Mouse (Mus musculus): Measurements from ENCODE around the gene Nodal. TPM values are rescaled to one million over a fixed set of nuclear protein-coding genes. Genes with fewer than 3 reads are reported as not detected.

The Nodal gene
- total and polyA plus RNA-seq, 3 experiments: 0.13 TPM; not detected in 2

GRCm38 (mm10) chr10:61428416-61428815 lies 10.6 kb downstream of the Nodal start:
- Histone ChIP-seq H3K9me3 (replicated peaks; ENCODE audit: low read length) (no peaks in the 10 kb centered on the region), H3K4me2 (ENCODE audit: insufficient read depth, low read depth, poor library complexity, severe bottlenecking) (no peak overlapping the region), H3K4me3 (replicated peaks in 1 of 3; ENCODE audit: low read depth in 2 of 3, low read length in 2 of 3, poor library complexity in 1 of 3) (no peak overlapping the region), H3K27ac (ENCODE audit: insufficient read depth, low read depth) (no peak overlapping the region), H3K9ac (ENCODE audit: insufficient read depth, low read depth) (no peak overlapping the region), H3K36me3 (replicated peaks in 1 of 2; ENCODE audit: control insufficient read depth in 1 of 2, insufficient read depth in 1 of 2, low read length in 1 of 2) (peaks cover 32 to 46% of the 10 kb centered on the region in 2 experiments), H3K27me3 (replicated peaks) (no peaks in the 10 kb centered on the region), H3K79me2 (replicated peaks; ENCODE audit: control insufficient read depth, extremely low read depth, insufficient read depth, poor library complexity, severe bottlenecking) (no peaks in the 10 kb centered on the region), H3K4me1 (ENCODE audit: control insufficient read depth in 1 of 2, insufficient read depth in 2 of 2) (peaks cover 0 to 4% of the 10 kb centered on the region in 2 experiments; a peak in 2 of 4 replicates)
- in situ Hi-C loops (cut with MboI; ENCODE audit: low pct_ligation_motif_present, low pct_unique_long_range_greater_than_20kb, low sequenced_read_pairs) (no loop called here), dilution Hi-C loops (cut with MboI; ENCODE audit: extremely low pct_ligation_motif_present, extremely low pct_unique_long_range_greater_than_20kb, low sequenced_read_pairs) (no loop called here)
- TF ChIP-seq ZC3H11A (IDR thresholded peaks at IDR 0.05; ENCODE audit: low read depth, low read length) (no peak), MYC (IDR thresholded peaks at IDR 0.05; ENCODE audit: low read depth, low read length) (no peak), MEF2A (IDR thresholded peaks at IDR 0.05; ENCODE audit: borderline replicate concordance, low read depth, low read length) (no peak), GABPA (IDR thresholded peaks at IDR 0.05; ENCODE audit: insufficient replicate concordance, low read depth, low read length) (no peak), EP300 (IDR thresholded peaks at IDR 0.05; ENCODE audit: low read length) (no peak), JUN (IDR thresholded peaks at IDR 0.05; ENCODE audit: insufficient read depth, low read depth, low read length) (no peak), CHD1 (IDR thresholded peaks at IDR 0.05; ENCODE audit: low read depth, low read length) (no peak), MAFK (IDR thresholded peaks at IDR 0.05; ENCODE audit: insufficient replicate concordance, low read length) (no peak), SMC3 (IDR thresholded peaks at IDR 0.05; ENCODE audit: low read depth, low read length) (no peak)
- DNase-seq (ENCODE audit: extremely low read depth): no peak

DNA sequence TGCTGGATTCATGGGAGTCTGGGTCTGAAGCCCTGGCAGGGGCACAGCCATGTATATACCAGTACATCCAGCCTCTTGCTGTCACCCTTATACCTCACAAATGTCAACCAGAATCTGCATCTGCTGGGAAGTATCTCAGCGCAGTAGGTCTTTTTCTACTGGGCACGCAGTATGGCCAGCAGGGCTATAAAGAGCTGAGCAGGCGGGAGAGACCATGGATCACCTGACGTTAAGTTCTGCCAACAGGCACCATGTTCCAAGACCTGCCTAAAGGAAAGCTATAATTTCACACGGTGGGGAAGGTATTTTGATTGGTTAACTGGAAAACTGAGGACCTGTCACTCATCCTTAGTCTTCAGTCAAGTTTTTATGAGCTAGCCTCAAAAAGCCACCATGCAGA lies 11.3 kb downstream of the Nodal start:
- in situ Hi-C loops (cut with MboI; ENCODE audit: low pct_ligation_motif_present, low pct_unique_long_range_greater_than_20kb, low sequenced_read_pairs): no loop called here
- TF ChIP-seq ZKSCAN1 (IDR thresholded peaks at IDR 0.05; ENCODE audit: borderline replicate concordance, low read depth, low read length): no peak
- no peak for TF ChIP-seq RAD21 (IDR thresholded peaks at IDR 0.05; ENCODE audit: low read depth, low read length)
- no peak for TF ChIP-seq CHD2 (IDR thresholded peaks at IDR 0.05; ENCODE audit: low read length)
- H3K79me2 ChIP-seq (replicated peaks; ENCODE audit: control insufficient read depth, extremely low read depth, insufficient read depth, poor library complexity, severe bottlenecking): no peaks in the 10 kb centered on the region

DNA sequence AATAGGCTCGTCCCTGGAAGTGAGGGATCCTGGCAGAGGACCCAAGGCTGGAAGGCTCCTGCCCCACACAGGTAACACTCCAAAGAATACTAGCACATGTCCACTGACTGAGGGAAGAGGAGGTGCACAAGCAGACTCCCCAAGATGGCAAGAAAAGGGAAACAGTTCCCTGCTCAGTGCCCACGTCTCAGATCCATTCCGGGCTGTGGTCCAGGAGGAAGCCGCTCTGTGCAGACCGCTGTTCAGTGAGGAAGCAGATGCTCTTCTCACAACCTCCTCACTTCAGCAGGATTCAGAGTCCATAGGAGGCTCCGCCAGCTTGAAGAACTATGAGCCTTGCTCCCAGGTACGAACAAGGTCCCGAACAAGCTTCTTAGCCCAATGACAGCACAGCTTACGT lies 13.6 kb downstream of the Nodal start:
- peaks cover 6% of the 10 kb centered on the region for H3K79me2 ChIP-seq (replicated peaks; ENCODE audit: control insufficient read depth, extremely low read depth, insufficient read depth, poor library complexity, severe bottlenecking)
- in situ Hi-C loops (cut with MboI; ENCODE audit: low pct_ligation_motif_present, low pct_unique_long_range_greater_than_20kb, low sequenced_read_pairs) (no loop called here), dilution Hi-C loops (cut with MboI; ENCODE audit: extremely low pct_ligation_motif_present, extremely low pct_unique_long_range_greater_than_20kb, low sequenced_read_pairs) (no loop called here)
- no peak overlapping the region for H3K27ac ChIP-seq (ENCODE audit: insufficient read depth, low read depth)
- no peak overlapping the region for H3K4me3 ChIP-seq (replicated peaks in 1 of 3; ENCODE audit: low read depth in 2 of 3, low read length in 2 of 3, poor library complexity in 1 of 3)
- no peaks in the 10 kb centered on the region for H3K27me3 ChIP-seq (replicated peaks)
- H3K9me3 ChIP-seq (replicated peaks; ENCODE audit: low read length): no peaks in the 10 kb centered on the region
- H3K4me2 ChIP-seq (ENCODE audit: insufficient read depth, low read depth, poor library complexity, severe bottlenecking): no peak overlapping the region
- H3K36me3 ChIP-seq (replicated peaks in 1 of 2; ENCODE audit: control insufficient read depth in 1 of 2, insufficient read depth in 1 of 2, low read length in 1 of 2): peaks cover 47 to 73% of the 10 kb centered on the region in 2 experiments
- no peak overlapping the region for H3K9ac ChIP-seq (ENCODE audit: insufficient read depth, low read depth)
- no peak for DNase-seq (ENCODE audit: extremely low read depth)
- no peaks in the 10 kb centered on the region for H3K4me1 ChIP-seq (ENCODE audit: control insufficient read depth in 1 of 2, insufficient read depth in 2 of 2)
- TF ChIP-seq CHD1 (IDR thresholded peaks at IDR 0.05; ENCODE audit: low read depth, low read length) (no peak), GABPA (IDR thresholded peaks at IDR 0.05; ENCODE audit: insufficient replicate concordance, low read depth, low read length) (no peak), MAFK (IDR thresholded peaks at IDR 0.05; ENCODE audit: insufficient replicate concordance, low read length) (no peak), SMC3 (IDR thresholded peaks at IDR 0.05; ENCODE audit: low read depth, low read length) (no peak), ZKSCAN1 (IDR thresholded peaks at IDR 0.05; ENCODE audit: borderline replicate concordance, low read depth, low read length) (no peak), MAX (IDR thresholded peaks at IDR 0.05; ENCODE audit: low read length) (no peak), JUND (conservative IDR thresholded peaks at IDR 0.05; ENCODE audit: low read depth, low read length) (no peak), TCF12 (IDR thresholded peaks at IDR 0.05; ENCODE audit: low read depth, low read length) (no peak), PAX5 (IDR thresholded peaks at IDR 0.05; ENCODE audit: low read length) (no peak), CTCF (conservative IDR thresholded peaks at IDR 0.05 in 1 of 2, IDR thresholded peaks at IDR 0.05 in 1 of 2; ENCODE audit: low read depth in 2 of 2, low read length in 2 of 2) (no peak), MYC (IDR thresholded peaks at IDR 0.05; ENCODE audit: low read depth, low read length) (no peak), E2F4 (IDR thresholded peaks at IDR 0.05; ENCODE audit: insufficient replicate concordance, low read depth, low read length) (no peak), IRF4 (IDR thresholded peaks at IDR 0.05; ENCODE audit: low read depth, low read length) (no peak), MAZ (IDR thresholded peaks at IDR 0.05; ENCODE audit: low read depth, low read length) (no peak), EP300 (IDR thresholded peaks at IDR 0.05; ENCODE audit: low read length) (no peak), POLR2A (IDR thresholded peaks at IDR 0.05; ENCODE audit: low read depth, low read length) (no peak), KAT2A (IDR thresholded peaks at IDR 0.05; ENCODE audit: insufficient replicate concordance, low read length) (no peak), MXI1 (IDR thresholded peaks at IDR 0.05; ENCODE audit: low read depth, low read length) (no peak), SIN3A (IDR thresholded peaks at IDR 0.05; ENCODE audit: low read length) (no peak)

More for the DNA sequence above, 11.3 kb downstream of the Nodal start:
- no peaks in the 10 kb centered on the region for H3K27me3 ChIP-seq (replicated peaks)
- H3K9me3 ChIP-seq (replicated peaks; ENCODE audit: low read length): no peaks in the 10 kb centered on the region
- H3K4me1 ChIP-seq (ENCODE audit: control insufficient read depth in 1 of 2, insufficient read depth in 2 of 2): peaks cover 0 to 3% of the 10 kb centered on the region in 2 experiments; a peak in 2 of 4 replicates
- no peak overlapping the region for H3K4me2 ChIP-seq (ENCODE audit: insufficient read depth, low read depth, poor library complexity, severe bottlenecking)
- no peak overlapping the region for H3K4me3 ChIP-seq (replicated peaks in 1 of 3; ENCODE audit: low read depth in 2 of 3, low read length in 2 of 3, poor library complexity in 1 of 3)
- H3K9ac ChIP-seq (ENCODE audit: insufficient read depth, low read depth): no peak overlapping the region
- peaks cover 38 to 52% of the 10 kb centered on the region in 2 experiments for H3K36me3 ChIP-seq (replicated peaks in 1 of 2; ENCODE audit: control insufficient read depth in 1 of 2, insufficient read depth in 1 of 2, low read length in 1 of 2)
- no peak overlapping the region for H3K27ac ChIP-seq (ENCODE audit: insufficient read depth, low read depth)
- no peak for DNase-seq (ENCODE audit: extremely low read depth)
- dilution Hi-C loops (cut with MboI; ENCODE audit: extremely low pct_ligation_motif_present, extremely low pct_unique_long_range_greater_than_20kb, low sequenced_read_pairs): no loop called here

All from CH12.LX (cell line).